Mouse (Mus musculus) spleen, postnatal 10 days (tissue): ENCODE data around the gene Rnps1.
A peak's percentile ranks its signal among the peaks of the same experiment; 100 is the strongest.
"Not testable (repeated sequence)": the region's sequence is repeated elsewhere in the genome, so short reads cannot be mapped to it uniquely, and the experiment has no call there.

Experiments used
- DNase-seq, 2 experiments: peaks; one replicate each; pipeline ENCODE4 v3.0.0; 2021 to 2022; ENCODE audit warnings: low spot score in 2 of 2

Rnps1 gene

GRCm38 (mm10) chr17:24414230-24414976, at the start of gene Rnps1:
Gene Rnps1, plus strand, starts transcription at chr17:24414565.
- peak; percentile 91 to 96 for DNase-seq

DNA sequence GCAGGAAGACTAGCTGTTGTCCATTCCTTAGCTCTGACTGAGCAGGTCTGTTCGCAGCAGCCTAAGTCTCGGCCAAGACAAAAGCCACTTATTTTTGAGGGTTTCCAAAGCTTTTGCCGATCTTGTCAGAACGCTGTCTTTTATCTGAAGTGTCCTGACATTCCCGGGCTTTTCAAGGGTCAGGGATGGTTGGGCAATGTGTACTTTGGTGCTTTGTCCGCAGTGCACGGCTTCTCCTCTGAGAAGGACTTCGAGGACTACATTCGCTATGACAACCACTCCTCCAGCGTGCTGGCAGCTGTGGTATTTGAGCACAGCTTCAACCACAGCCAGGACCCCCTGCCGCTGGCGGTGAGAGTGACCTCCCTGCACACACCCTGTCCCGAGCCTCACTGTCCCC, 48.5 kb upstream of the Rnps1 start:
- no peak for DNase-seq

GRCm38 (mm10) chr17:24375094-24375712, 39.2 kb upstream of the Rnps1 start:
- no peak for DNase-seq

- DNase-seq = no peak
Observed at GRCm38 (mm10) chr17:24375886-24376285, 38.5 kb upstream of the Rnps1 start.

GRCm38 (mm10) chr17:24378496-24378895, 35.9 kb upstream of the Rnps1 start:
- DNase-seq = no peak

DNA sequence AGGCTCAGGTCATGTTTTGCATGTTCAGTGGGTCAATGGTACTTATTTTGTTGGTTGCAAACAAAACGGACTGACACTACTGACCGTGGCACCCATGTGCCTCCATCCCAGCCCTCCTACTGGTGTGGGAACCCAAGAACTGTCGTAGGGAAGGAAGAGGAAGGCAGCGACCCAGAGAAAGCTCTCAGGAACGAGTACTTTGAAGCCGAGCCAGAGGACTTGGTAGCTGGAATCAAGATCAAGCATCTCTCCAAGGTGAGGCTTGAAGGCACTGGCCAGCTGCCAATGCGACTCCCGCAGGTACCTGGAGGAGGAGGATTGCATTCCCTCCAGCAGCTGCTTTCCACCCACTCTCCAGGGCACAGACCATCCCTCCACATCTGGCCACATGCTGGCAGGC, 30.6 kb upstream of the Rnps1 start:
- no peak for DNase-seq

- no peak for DNase-seq
Observed at GRCm38 (mm10) chr17:24388711-24389110, 25.7 kb upstream of the Rnps1 start.

GRCm38 (mm10) chr17:24389865-24390264, 24.5 kb upstream of the Rnps1 start:
- peak in 1 of 2 experiments; percentile 59 for DNase-seq

DNA sequence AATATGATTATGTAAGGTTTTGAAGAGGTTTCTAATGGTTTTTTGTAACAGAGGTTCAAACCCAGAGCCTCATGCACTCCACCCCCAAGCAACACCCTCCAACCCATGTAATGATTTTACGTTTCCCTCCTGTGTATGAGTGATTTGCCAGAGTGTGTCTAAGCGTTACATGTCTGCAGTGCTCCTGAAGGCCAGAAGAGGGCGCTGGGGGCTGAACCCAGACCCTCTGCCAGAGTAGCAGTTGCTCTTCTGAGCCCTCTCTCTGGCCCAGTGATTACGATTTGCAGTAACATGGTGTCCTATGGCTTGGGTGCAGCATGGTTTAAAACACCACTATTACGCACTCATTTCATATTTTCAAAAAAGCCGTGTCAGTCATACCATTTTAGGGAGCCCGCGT, 23.2 kb upstream of the Rnps1 start:
- peak in 1 of 2 experiments; percentile 61 for DNase-seq

- DNase-seq = no peak
Observed at GRCm38 (mm10) chr17:24393527-24393926, 20.8 kb upstream of the Rnps1 start.

DNA sequence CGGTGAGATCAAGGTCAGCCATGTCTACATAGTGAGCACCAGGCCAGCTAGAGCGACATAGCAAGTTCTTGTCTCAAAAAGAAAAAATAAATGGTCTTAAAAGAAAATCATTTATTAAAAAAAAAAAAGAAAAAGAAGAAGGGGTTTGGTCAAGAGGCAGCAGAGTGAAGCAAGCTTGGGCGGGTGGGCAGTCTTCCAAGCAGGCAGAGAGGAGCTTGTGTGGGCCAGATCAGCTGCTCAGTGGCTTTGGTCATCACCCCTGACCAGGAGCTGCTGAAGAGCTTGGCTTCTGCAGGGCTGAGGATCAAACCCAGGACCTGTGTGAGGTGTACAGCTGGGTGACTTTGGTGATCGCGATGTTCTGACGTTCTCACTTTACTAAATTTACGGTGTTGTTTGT, 19.9 kb upstream of the Rnps1 start:
- no peak for DNase-seq

DNA sequence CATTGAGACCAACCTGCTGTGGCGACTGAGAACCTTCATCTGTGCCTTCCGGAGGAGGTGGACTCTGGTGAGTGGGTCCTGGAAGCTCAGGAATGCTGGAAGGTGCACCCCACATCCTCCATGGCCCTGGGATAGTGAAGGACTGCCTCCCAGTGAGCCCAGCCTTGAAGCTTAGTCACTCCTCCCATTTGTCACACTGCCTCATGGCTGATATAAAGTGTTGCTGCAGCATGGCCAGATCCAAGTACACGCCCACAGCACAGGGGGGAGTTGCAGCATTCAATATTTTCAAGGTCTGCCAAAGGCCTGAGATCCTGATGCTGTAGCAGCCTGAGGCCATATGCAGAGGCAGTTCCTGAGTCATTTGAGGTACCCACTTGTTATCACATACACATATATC, 12.0 kb upstream of the Rnps1 start:
- DNase-seq = no peak

- DNase-seq = no peak
Observed at GRCm38 (mm10) chr17:24407116-24407803, 7.1 kb upstream of the Rnps1 start.

DNA sequence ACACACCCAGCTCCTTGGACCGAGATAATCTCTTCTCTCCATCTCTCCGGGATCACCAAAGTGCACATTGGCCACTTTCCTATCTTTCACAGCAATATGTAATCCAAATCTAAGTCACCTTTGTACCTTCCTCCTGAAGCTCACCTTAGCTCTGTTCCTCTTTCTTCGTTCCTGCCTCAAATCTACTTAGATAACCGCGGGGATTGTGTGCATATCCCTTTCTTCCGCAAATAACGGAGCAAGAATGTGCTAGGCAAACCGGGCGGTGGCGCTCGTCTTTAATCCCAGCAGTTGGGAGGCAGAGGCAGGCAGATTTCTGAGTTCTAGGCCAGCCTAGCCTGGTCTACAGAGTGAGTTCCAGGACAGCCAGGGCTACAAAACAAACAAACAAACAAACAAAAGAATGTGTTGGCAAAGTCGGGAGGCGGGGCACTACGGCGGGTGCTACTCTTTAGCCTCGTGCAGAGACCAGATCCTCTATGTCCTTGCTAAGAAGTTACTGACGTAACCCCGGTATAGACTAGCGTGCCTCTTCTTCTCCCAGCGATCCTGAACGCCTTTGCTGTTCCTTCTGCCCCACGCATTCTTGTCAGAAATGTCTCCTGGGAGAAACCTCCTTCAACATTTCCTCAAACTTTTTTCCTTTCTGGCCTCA, 681 bp upstream of the Rnps1 start:
- peak; percentile 67 to 74 for DNase-seq

- DNase-seq = no peak
Observed at GRCm38 (mm10) chr17:24415011-24415410, 646 bp downstream of the Rnps1 start.

DNA sequence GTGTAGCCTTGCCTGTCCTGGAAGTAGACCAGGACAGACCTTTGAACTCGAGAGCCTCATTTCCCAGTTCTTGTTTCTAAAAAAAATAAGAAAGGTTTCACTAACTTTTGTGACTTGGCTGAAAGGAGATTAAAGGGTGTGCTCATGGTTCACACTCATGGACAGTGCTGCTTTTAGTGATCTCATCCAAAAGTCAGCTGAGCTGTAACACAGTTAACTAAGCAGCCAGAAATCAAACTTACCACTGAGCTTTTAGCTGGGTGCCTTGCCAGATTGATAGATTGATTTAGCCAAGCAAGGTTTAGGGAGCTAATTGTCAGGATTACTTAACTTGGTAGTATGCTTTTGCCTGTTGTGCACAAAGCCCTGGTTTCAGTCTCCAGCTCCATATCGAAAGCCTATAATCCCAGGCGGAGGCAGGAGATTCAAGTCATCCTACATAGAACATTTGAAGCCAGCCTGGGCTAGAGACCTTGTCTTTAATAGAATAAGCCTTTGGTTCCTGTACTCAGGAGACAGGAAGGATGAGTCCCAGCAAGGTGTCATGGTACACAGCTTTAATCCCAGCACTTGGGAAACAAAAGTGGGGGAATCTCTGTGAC, 1.8 kb downstream of the Rnps1 start:
- DNase-seq = no peak

- DNase-seq = no peak
Observed at GRCm38 (mm10) chr17:24423114-24423513, 8.7 kb downstream of the Rnps1 start.

DNA sequence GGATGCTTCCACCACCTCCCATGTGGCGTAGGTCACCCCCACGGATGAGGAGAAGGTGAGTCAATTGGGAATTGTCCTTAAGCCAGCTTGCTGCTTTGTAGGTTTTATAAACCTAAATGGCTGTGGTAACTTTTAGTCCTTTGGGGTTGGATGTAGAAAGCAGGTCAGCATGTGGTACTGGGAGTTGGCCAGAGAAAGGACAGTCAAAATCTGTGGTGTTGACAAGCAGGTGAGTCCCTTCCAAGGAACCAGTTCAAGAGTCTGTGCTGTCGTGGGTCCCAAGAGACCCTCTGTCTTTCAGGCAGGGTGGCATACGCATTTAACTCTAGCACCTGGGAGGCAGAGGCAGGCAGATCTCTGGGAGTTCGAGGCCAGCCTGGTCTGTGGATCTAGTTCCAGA, 10.1 kb downstream of the Rnps1 start:
- DNase-seq = no peak

- not testable (repeated sequence) for DNase-seq
Observed at GRCm38 (mm10) chr17:24425326-24425725, 11.0 kb downstream of the Rnps1 start.

DNA sequence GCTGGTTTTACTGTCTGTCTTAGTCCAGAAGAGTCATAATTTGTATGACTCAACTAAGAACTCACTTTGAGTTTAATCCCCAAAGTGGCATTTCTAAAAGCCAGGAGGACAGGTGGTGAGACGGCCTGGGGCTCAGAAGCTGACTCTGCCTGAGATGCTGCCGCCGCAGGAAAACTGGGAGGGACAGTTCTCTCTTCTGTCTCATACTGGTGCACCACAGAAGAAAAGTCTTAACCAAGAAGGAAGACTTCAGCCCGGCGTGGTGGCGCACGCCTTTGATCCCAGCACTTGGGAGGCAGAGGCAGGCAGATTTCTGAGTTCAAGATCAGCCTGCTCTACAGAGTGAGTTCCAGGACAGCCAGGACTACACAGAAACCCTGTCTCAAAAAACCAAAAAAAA, 11.5 kb downstream of the Rnps1 start:
- no peak for DNase-seq

DNA sequence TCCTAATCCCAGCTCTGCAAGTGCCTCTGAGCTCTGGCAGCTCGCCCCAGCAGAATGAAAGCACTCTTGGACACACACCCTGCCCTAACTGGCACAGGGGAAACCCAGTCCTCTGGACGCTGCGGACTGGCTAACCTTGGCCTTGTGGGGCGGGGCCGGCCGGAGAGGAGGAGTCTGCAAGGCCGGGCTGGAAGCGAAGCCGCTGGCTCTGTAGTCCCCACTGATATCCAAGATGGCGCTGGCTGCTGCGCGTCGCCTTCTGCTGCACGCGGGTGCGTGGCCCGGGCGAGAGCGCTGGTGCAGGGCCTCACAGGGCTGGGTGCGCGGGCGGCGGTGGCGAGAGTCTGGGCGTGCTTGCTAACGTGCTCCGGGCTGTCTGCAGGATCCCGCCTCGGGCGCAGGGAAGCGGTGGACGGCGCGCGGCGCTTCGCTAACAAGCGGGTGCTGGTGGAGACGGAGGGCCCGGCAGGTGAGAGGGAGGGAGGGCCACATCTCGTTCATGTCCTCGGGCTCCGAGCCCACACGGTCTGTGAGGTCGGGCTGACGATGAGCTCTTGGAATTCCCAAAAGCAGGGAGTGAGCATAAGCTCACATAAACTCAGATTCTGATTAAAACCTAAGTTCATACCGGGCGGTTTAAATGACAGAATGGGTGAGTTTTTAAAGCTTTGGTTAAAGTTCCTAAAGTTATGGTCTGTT, 12.3 kb downstream of the Rnps1 start, which contains the start of gene Eci1:
Gene Eci1, plus strand, starts transcription at position 171 of the 699 bp plus-strand sequence.
- peak; percentile 88 to 93 for DNase-seq
